ENCODE assay signal across 18 mouse cellular contexts in genomic region chr13:95343470-95343869, GRCm38 (mm10).
"Had no signal": no experiment of that assay in that cellular context is flagged by ENCODE, and none has a peak within 500 bp of the region (broad histone marks: within the 10 kb centered on the region; RNA-seq: fewer than 3 reads in every experiment).

No protein-coding gene starts in this region.

- DNase-seq: kidney, adult 8-10 months; kidney, postnatal 10 days; kidney, postnatal 36 days; layer of hippocampus, postnatal 36 days; liver, embryonic 13.5 days; lung, adult 2 months; lung, postnatal 14 days; retina, postnatal 1 day; right cerebral cortex, postnatal 25 days; spleen, adult 18-20 months; thymus, postnatal 36 days had no signal

- ATAC-seq: intestine, postnatal 0 days; midbrain, embryonic 15.5 days had no signal

- H3K27me3 ChIP-seq: kidney, embryonic 15.5 days; liver, embryonic 13.5 days; midbrain, embryonic 12.5 days; midbrain, embryonic 15.5 days; neural tube, embryonic 12.5 days; neural tube, embryonic 15.5 days; stomach, embryonic 15.5 days had no signal
